Mouse (Mus musculus) retina, embryonic 14.5 days (tissue): ENCODE measurements around the gene Bahcc1.

ENCODE experiments used
- DNase-seq: peaks from one replicate; pipeline ENCODE4 v3.0.0-alpha.2; 2015; ENCODE audit warnings: low spot score

The Bahcc1 gene

DNA sequence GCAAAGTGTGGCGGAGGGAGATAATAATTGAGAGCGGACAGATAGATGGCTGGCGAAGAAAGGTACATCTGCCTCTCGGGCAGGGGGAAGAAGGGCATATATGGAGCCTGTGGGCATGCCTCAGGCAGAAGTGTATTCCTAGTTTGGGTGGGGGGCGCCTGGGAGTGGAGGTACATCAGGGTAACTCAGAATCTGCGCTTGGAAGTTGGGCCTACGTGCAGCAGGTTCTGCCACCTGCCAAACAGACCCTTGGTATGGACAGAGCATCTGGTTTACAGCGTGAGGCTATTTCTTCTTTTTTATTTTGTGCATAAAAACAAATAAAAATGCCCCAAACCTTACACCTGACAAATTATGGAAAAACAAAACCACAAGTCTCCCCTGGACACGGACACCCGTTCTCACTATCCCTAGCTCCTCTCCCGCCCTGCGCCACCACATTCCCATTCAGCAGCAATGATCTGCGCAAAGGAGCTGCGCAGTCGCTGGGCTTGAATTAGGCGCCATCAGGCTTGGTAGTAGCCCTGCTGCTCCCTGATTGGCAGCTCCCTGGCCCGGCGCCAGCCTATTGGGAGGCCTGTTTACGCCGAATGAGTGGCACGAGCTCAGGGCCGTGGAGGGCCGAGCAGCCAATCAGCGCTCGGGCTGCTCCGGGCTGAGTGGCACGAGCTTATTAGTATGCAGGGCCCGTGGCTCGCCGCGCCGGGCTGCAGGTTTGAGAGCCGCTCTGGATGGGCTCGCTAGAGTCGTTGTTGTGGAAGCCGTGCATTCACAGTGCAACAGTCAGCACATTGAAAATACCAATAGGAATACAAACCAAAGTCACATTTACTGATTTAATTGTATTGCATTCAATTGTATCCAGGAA, at the start of gene Bahcc1:
Bahcc1 (plus strand) TSS at position 718 of the 868 bp plus-strand sequence.
- peak; percentile 100 for DNase-seq

DNA sequence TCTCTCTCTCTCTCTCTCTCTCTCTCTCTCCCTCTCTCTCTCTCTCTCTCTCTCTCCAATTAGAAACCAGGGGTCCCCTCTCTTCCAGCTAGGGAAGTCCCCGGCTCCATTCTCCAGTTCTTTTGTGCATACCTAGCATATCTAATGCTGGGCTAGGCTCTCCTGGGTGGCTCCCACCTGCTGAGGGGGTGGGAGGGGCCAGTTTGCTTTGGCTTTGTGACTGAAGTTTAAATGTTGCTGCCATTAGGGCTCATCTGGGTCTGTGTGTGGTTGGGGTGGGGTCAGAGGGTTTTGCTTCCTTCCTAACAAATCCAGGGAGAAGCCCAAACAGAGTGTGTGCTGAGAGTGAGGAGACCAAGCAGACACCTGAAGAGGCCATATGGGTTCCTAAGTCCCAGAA, 49.6 kb upstream of the Bahcc1 start:
- no peak for DNase-seq

DNA sequence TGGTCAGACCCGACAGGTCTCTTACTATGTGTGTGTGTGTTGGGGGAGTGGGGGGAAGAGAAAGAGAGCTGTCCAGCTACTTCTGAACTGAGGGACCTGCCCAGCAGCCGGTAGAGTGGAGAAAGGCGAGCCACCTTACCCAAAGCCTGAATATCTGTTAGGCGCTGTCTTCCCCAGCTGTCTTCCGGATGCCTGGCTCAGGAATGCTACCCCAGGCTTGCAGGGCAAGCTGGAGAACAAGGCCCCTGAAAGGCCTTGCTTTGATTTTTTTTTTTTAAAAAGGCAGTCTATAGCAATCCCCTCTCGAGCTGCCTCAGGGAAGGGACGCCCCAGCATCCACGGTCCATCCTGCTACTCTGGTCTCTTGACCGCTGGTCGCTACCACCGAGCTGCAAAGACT, 49.0 kb upstream of the Bahcc1 start:
- no peak for DNase-seq

- peak; percentile 70 for DNase-seq
Observed at GRCm38 (mm10) chr11:120184371-120185315, 48.1 kb upstream of the Bahcc1 start.

- peak; percentile 91 for DNase-seq
Observed at GRCm38 (mm10) chr11:120185316-120186141, 47.2 kb upstream of the Bahcc1 start.

DNA sequence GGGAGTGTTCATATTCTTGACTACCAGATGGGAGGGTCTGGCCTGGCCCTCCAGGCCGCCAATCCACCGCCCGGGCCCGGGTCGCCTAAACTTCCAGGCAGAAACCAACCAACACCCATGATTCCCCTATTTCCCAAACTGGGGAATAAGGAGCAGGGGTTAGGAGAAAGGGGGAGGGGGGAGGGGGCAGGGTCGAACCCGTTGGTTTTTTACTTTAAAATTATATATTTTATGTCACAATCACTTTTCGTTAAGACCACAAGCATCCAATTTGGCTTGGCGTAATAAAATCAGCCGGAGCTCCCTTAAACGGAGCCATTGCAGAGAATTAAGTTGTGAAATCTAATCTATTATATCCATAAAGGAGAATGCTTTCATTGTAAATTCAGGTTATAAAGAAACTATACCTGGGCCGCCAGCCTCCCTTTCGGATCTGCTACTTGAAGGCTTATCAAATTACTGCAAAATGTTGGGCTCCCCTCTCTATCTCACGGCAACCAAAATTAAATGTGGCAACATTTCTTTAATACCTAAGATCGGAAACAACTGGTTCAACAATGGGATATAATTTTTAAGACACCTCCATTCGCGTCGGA, 46.5 kb upstream of the Bahcc1 start:
- peak; percentile 50 for DNase-seq

DNA sequence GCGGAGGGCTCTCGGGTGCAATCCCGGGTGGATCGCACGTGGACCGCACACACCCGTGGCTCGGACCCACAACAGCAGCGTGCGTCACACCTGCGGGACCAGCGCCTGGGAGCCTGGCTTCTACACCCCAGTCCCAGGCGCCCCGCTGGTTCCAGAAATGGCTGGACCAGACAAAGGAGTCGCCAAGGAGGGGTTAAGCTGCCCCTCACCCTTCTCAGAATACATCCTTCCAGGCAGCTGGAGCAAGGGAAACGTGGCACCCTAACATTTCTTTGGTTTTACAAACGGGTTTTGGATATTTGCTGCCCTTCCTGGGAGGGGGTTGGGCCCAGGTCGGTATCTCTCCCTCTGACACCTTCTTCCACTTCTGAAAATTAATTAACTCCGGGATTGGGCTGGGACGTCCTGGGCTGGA, 45.9 kb upstream of the Bahcc1 start:
- DNase-seq: peak; percentile 64

- DNase-seq: peak; percentile 58
Observed at GRCm38 (mm10) chr11:120187236-120188101, 45.3 kb upstream of the Bahcc1 start.

DNA sequence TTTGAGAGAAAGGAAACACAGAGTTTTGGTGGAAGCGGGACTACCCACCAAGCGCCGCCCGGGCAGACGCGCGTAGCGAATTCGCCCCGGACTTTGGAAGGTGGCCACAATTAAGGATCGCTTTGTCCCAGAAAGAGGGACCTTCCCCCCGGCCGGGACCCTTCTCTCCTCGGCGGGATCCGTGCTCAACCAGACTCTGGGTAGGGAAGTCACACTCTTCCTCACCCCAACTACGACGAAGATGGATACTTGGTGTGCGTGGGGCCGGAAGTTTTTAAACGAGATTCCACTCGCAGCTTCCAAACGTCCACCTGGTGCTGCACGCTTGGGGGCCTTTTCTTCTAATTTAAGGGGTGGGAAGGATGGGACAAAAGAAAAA, 44.7 kb upstream of the Bahcc1 start:
- DNase-seq: peak; percentile 49

DNA sequence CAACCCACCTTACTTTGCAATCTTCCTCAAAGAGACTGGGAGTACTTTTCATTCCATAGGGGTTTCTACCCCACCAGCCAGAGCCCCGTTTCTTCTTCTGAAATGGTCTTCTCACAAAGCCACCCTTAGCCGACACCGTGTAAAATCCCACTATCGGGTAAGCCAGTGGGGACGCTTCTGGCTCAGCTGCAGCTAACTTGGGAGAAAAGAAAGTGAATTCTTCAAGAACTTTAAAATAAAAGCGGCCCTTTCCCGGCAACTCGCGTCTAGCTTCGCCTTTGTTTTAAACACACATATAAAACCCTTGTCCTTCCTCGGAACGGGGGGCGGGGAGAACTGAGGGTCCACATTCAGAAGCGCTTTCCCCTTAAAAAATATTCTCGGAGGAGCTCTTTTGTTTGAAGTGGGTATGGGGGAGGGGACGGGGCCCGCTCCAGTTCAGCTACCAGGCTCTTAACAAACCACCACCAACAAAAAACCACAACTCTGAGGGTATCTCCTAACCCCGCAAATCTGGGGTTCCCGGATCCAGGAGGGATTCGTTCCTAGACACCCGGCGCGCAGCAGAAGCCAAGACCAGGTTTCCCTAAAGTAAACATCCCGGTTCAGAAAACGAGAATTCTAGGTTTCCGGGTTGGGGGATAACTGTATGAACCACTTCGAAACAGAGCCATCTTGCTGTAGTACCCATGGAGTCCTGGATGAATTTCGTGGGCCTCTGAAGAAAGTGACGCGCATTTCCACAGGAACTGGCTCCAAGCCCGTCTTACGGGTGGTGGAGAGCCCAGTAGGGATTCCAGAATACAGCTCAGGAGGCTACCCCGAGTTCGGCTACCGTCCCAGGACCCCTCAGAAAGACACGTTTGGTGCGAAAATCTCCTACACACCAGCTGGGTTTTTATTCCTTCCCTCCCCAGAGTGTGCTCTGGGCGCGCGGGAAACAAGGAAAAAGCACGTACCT, 44.0 kb upstream of the Bahcc1 start:
- DNase-seq: peak; percentile 61

GRCm38 (mm10) chr11:120189459-120190312, 43.1 kb upstream of the Bahcc1 start:
- DNase-seq: peak; percentile 99

DNA sequence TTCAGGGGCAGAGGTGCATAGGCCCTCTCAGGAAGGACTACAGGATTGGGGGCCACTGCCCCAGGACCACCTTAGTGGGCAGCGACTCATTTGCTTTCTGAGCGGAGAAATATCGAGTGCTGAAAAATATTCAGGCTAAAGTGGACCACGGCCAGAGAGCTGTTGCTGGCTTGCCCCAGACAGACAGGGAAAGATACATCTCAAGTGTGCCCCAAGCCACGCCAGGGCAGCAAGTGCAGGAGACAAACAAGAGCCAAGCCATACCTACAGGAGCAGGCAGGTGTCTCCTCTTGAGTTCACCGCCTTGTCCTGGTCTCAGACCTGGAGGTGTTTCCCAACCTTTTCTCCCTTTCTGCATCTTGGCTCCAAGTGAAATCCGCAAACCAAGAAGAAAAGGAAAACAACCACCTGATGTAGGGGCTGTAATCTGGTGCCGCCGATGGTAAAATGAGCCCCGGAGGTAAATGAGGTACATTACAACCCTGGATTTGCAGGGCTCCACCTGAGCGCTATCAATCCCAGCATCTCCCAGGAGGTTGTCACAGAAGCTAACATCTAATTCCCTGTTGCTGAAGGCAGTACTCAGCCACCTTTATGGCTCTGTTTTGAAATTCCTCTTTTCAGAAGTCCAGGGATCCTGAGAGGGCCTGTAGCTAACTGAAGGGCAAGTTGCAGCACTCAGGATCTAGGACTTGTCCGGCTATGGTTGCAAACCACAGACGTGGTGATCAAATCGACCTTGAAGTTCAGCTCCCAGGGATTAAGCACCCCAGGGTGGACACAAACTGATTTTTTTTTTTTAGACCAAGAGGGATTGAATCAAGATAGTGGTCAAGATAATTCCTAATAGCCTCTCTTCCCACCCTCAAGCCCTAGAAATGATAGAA, 42.0 kb upstream of the Bahcc1 start:
- no peak for DNase-seq

- DNase-seq: no peak
Observed at GRCm38 (mm10) chr11:120198831-120199230, 33.9 kb upstream of the Bahcc1 start.

DNA sequence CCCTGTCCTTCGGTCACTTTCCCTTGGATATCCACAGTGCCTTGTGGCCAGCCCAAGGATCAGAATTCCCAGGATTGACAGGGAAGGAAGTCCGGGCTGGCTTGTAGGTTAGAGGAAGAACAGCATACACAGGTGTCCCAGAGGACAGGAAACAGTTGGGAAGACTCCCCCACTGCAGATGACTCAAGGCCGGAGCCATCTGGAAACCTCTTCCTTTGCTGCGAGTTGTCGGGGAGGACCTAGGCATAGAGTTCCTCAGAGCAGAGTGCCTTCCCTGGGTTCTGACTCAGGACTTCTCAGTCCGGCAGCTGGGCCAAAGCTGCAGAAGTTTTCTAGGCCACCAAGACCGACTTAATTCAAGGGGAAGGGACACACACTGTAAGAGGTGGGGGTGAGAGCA, 33.0 kb upstream of the Bahcc1 start:
- no peak for DNase-seq

- DNase-seq: no peak
Observed at GRCm38 (mm10) chr11:120200621-120201020, 32.1 kb upstream of the Bahcc1 start.

DNA sequence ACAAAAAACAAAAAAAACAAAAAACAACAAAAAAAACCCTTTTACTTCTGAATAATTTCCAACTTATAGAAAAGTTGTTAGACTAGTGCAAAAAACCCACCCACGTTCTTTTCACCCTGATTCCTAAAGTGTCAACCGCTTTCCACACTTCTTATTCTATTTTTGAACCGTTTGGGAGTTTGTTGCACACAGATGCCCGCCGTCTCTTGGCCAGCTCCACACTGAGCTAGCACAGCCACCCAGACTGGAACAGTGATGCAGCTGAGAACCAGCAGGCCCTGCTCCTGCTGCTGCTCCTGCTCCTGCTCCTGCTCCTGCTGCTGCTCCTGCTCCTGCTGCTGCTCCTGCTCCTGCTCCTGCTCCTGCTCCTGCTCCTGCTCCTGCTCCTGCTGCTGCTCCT, 28.5 kb upstream of the Bahcc1 start:
- DNase-seq: no peak

DNA sequence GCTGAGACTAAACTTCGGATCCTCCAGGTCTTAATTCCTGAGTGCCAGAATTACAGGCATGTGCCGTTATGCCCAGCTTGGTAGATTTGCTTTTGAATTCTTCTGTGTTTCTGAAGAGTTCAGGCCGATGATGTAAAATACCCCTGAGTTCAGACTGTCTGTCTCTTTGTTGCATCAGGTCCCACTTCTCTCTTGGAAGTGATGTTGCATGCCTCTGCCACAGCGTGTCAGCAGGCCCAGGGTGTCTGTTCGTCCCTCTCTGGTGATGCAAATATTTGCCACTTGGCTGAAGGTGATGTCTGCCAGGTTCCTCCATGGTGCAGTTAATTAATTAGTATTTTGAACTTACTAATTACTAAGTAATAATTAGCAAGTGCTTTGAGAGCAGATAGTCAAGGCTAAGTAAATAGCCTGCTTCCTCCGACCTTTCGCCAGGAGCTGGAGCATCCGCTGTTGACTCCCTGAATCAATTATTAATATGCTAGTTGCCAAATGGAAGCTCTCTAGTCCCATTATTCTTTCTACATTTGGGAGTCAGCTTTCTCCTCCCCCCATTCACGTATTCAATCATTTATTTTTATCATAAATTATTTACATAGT, 26.6 kb upstream of the Bahcc1 start:
- DNase-seq: no peak
